Mouse (Mus musculus) hindbrain, embryonic 16.5 days (tissue): ENCODE data around the gene Stoml2. TPM values are rescaled to one million over a fixed set of nuclear protein-coding genes. Genes with fewer than 3 reads are reported as not detected.
A peak's percentile ranks its signal among the peaks of the same experiment; 100 is the strongest.

Experiments
- ATAC-seq: fragments of 200-750 bp; cut with Nextera tagmentation; 2 replicates; pipeline ENCODE4 v1.8.0; 2017; ENCODE audit warnings: moderate TSS enrichment, moderate library complexity
- H3K27ac ChIP-seq: fragments of 300-500 bp; sonication (generic); 2 replicates; pipeline ENCODE4 v1.5.1; 2014; ENCODE audit warnings: low read depth, mild to moderate bottlenecking, control low read depth, low read length, moderate library complexity
- H3K27me3 ChIP-seq: fragments of 300-500 bp; sonication (generic); replicated peaks from 2 replicates; pipeline ENCODE4 v1.6.1; 2014; ENCODE audit warnings: low read length; ENCODE audit not compliant: control insufficient read depth, insufficient read depth
- H3K36me3 ChIP-seq: fragments of 300-500 bp; sonication (generic); 2 replicates; pipeline ENCODE4 v1.6.1; 2014; ENCODE audit warnings: mild to moderate bottlenecking, low read length, moderate library complexity, mixed read lengths; ENCODE audit not compliant: control insufficient read depth, insufficient read depth
- H3K4me1 ChIP-seq: fragments of 300-500 bp; sonication (generic); 2 replicates; pipeline ENCODE4 v1.6.1; 2014; ENCODE audit warnings: low read depth, low read length; ENCODE audit not compliant: control insufficient read depth, insufficient read depth
- H3K4me2 ChIP-seq: fragments of 300-500 bp; sonication (generic); 2 replicates; pipeline ENCODE4 v1.6.1; 2014; ENCODE audit warnings: mild to moderate bottlenecking, low read length, control low read depth, moderate library complexity
- H3K4me3 ChIP-seq: fragments of 300-500 bp; sonication (generic); 2 replicates; pipeline ENCODE4 v1.5.1; 2014; ENCODE audit warnings: mild to moderate bottlenecking, low read length, control low read depth, moderate library complexity
- H3K9ac ChIP-seq: fragments of 300-500 bp; sonication (generic); 2 replicates; pipeline ENCODE4 v1.6.1; 2014; ENCODE audit warnings: low read depth, mild to moderate bottlenecking, control low read depth, low read length, moderate library complexity
- H3K9me3 ChIP-seq: fragments of 300-500 bp; sonication (generic); 2 replicates; pipeline ENCODE4 v1.6.1; 2014; ENCODE audit warnings: mild to moderate bottlenecking, low read length, moderate library complexity; ENCODE audit not compliant: control insufficient read depth
- WGBS: fragments of 180-500 bp; shearing (Covaris S2); extraction: QIAGEN DNeasy Blood & Tissue Kit; methylation state at CpG from one replicate; pipeline ENCODE4 v1.1.7; 2014; 5-methylcytosine and 5-hydroxymethylcytosine counted together
- polyA plus RNA-seq: library from polyadenylated mRNA; unstranded; fragments of >200 nt; fragmentation: Nextera tagmentation; extraction: Ambion mirVana; gene quantifications from 2 replicates; pipeline ENCODE4 v1.2.1, GENCODE M21; 2015

Gene Stoml2
- polyA plus RNA-seq, 1 experiment from 2014 or later, result 261 TPM

GRCm38 (mm10) chr4:43040114-43040572 lies 8.6 kb upstream of the Stoml2 start:
- ATAC-seq, result peak; percentile 96
- H3K4me1 ChIP-seq, result peaks cover 44% of the 10 kb centered on the region
- H3K4me3 ChIP-seq, result peak overlapping the region; percentile 79
- H3K4me2 ChIP-seq, result peak overlapping the region; percentile 76
- WGBS, result under 1% methylated on average over 25 of the region's 25 CpGs
- H3K27me3 ChIP-seq, result no peaks in the 10 kb centered on the region
- H3K36me3 ChIP-seq, result peaks cover 12% of the 10 kb centered on the region
- peak overlapping the region; percentile 78 for H3K27ac ChIP-seq
- peak overlapping the region; percentile 83 for H3K9ac ChIP-seq
- H3K9me3 ChIP-seq, result no peaks in the 10 kb centered on the region

GRCm38 (mm10) chr4:43039609-43040008 lies 8.1 kb upstream of the Stoml2 start:
- no peaks in the 10 kb centered on the region for H3K9me3 ChIP-seq
- peak overlapping the region; percentile 78 for H3K27ac ChIP-seq
- peak overlapping the region; percentile 83 for H3K9ac ChIP-seq
- H3K4me2 ChIP-seq, result peak overlapping the region; percentile 76
- 2% methylated on average over 11 of the region's 11 CpGs for WGBS
- peaks cover 38% of the 10 kb centered on the region for H3K4me1 ChIP-seq
- H3K36me3 ChIP-seq, result peaks cover 15% of the 10 kb centered on the region
- ATAC-seq, result no peak; the same call in 1 of the 2 replicates
- H3K4me3 ChIP-seq, result peak overlapping the region; percentile 79
- no peaks in the 10 kb centered on the region for H3K27me3 ChIP-seq

GRCm38 (mm10) chr4:43038567-43039495 lies 7.3 kb upstream of the Stoml2 start:
- Histone ChIP-seq H3K27ac (no peak overlapping the region), H3K4me1 (peaks cover 31% of the 10 kb centered on the region), H3K4me2 (peak overlapping the region; percentile 76), H3K4me3 (peak overlapping the region; percentile 79), H3K9me3 (no peaks in the 10 kb centered on the region), H3K9ac (peak overlapping the region; percentile 83), H3K27me3 (no peaks in the 10 kb centered on the region), H3K36me3 (peaks cover 17% of the 10 kb centered on the region)
- 51% methylated on average over 15 of the region's 15 CpGs for WGBS
- ATAC-seq, result no peak

GRCm38 (mm10) chr4:43037860-43038566 lies 6.5 kb upstream of the Stoml2 start:
- Histone ChIP-seq H3K27me3 (no peaks in the 10 kb centered on the region), H3K4me1 (peaks cover 26% of the 10 kb centered on the region), H3K4me2 (peak overlapping the region; percentile 76), H3K4me3 (no peak overlapping the region), H3K9me3 (no peaks in the 10 kb centered on the region), H3K9ac (0 out of 2 replicates have a peak overlapping the region, but pooled peaks have one; percentile 31), H3K36me3 (peaks cover 22% of the 10 kb centered on the region), H3K27ac (no peak overlapping the region)
- no peak for ATAC-seq
- WGBS, result 76% methylated on average over 4 of the region's 4 CpGs

GRCm38 (mm10) chr4:43036356-43036755 lies 4.8 kb upstream of the Stoml2 start:
- H3K4me2 ChIP-seq, result no peak overlapping the region
- peaks cover 34% of the 10 kb centered on the region for H3K4me1 ChIP-seq
- WGBS, result 82% methylated on average over 10 of the region's 10 CpGs
- no peaks in the 10 kb centered on the region for H3K9me3 ChIP-seq
- H3K36me3 ChIP-seq, result peaks cover 22% of the 10 kb centered on the region
- H3K9ac ChIP-seq, result no peak overlapping the region
- H3K4me3 ChIP-seq, result no peak overlapping the region
- ATAC-seq, result no peak
- H3K27me3 ChIP-seq, result no peaks in the 10 kb centered on the region
- no peak overlapping the region for H3K27ac ChIP-seq

- no peak for ATAC-seq
Measured at GRCm38 (mm10) chr4:43035851-43036250, 4.3 kb upstream of the Stoml2 start.

GRCm38 (mm10) chr4:43033481-43033880 lies 2.0 kb upstream of the Stoml2 start:
- Histone ChIP-seq H3K9me3 (no peaks in the 10 kb centered on the region), H3K4me2 (no peak overlapping the region), H3K9ac (no peak overlapping the region), H3K27ac (no peak overlapping the region), H3K4me1 (peaks cover 27% of the 10 kb centered on the region), H3K36me3 (peaks cover 22% of the 10 kb centered on the region), H3K27me3 (no peaks in the 10 kb centered on the region), H3K4me3 (no peak overlapping the region)
- ATAC-seq, result no peak
- 84% methylated on average over 14 of the region's 14 CpGs for WGBS

More at GRCm38 (mm10) chr4:43035851-43036250, 4.3 kb upstream of the Stoml2 start:
- Histone ChIP-seq H3K27ac (no peak overlapping the region), H3K9ac (no peak overlapping the region), H3K4me2 (no peak overlapping the region), H3K4me1 (peaks cover 33% of the 10 kb centered on the region), H3K4me3 (no peak overlapping the region), H3K36me3 (peaks cover 22% of the 10 kb centered on the region), H3K9me3 (no peaks in the 10 kb centered on the region), H3K27me3 (no peaks in the 10 kb centered on the region)
- WGBS, result 92% methylated on average over 6 of the region's 6 CpGs

- no peak overlapping the region for H3K4me3 ChIP-seq
- no peak overlapping the region for H3K9ac ChIP-seq
- no peak overlapping the region for H3K4me2 ChIP-seq
- H3K4me1 ChIP-seq, result peaks cover 17% of the 10 kb centered on the region
- ATAC-seq, result no peak
- no peaks in the 10 kb centered on the region for H3K9me3 ChIP-seq
- peaks cover 31% of the 10 kb centered on the region for H3K36me3 ChIP-seq
- H3K27me3 ChIP-seq, result no peaks in the 10 kb centered on the region
- no peak overlapping the region for H3K27ac ChIP-seq
- WGBS, result 100% methylated on average over 1 of the region's 1 CpGs
Measured at GRCm38 (mm10) chr4:43032501-43032900, 991 bp upstream of the Stoml2 start.

- Histone ChIP-seq H3K9ac (peak overlapping the region; percentile 88), H3K4me1 (peaks cover 16% of the 10 kb centered on the region), H3K36me3 (peaks cover 30% of the 10 kb centered on the region), H3K27me3 (no peaks in the 10 kb centered on the region), H3K9me3 (no peaks in the 10 kb centered on the region), H3K4me2 (peak overlapping the region; percentile 78), H3K27ac (peak overlapping the region; percentile 88), H3K4me3 (peak overlapping the region; percentile 81)
- peak; percentile 62 for ATAC-seq
- 4% methylated on average over 24 of the region's 28 CpGs for WGBS
Measured at GRCm38 (mm10) chr4:43030780-43031230, 705 bp downstream of the Stoml2 start.
